Mouse (Mus musculus) megakaryocyte, embryonic 14.5 days (primary cell): Measurements from ENCODE around the gene Stom.

Experiments
- FLI1 ChIP-seq: IDR thresholded peaks from 2 replicates; pipeline ENCODE4 v1.6.1; 2012; ENCODE audit warnings: low read length, inconsistent platforms, mixed read lengths
- GATA1 ChIP-seq: IDR thresholded peaks from 3 replicates; pipeline ENCODE4 v1.6.1; 2012; ENCODE audit warnings: mixed read lengths, low read length, inconsistent platforms, borderline replicate concordance

- TF ChIP-seq GATA1 (no peak), FLI1 (no peak)
Observed at GRCm38 (mm10) chr2:35317604-35318003, 19.2 kb downstream of the Stom start.
